Mouse (Mus musculus) ES-Bruce4 (cell line): Measurements from ENCODE around the gene Cog5. TPM values are rescaled to one million over a fixed set of nuclear protein-coding genes. Genes with fewer than 3 reads are reported as not detected.

ENCODE experiments used
- H3K27ac ChIP-seq: 2 replicates; pipeline ENCODE4 v1.5.1; 2012; ENCODE audit warnings: low read length, inconsistent platforms; ENCODE audit not compliant: insufficient read depth
- H3K27me3 ChIP-seq: 2 replicates; pipeline ENCODE4 v1.6.1; 2012; ENCODE audit warnings: mild to moderate bottlenecking, low read length, inconsistent platforms; ENCODE audit not compliant: control insufficient read depth, poor library complexity, insufficient read depth, severe bottlenecking
- H3K36me3 ChIP-seq: 2 replicates; pipeline ENCODE4 v1.6.1; 2012; ENCODE audit warnings: inconsistent platforms, mild to moderate bottlenecking, low read length, moderate library complexity; ENCODE audit not compliant: control insufficient read depth, poor library complexity, insufficient read depth, severe bottlenecking
- H3K4me1 ChIP-seq: one replicate; pipeline ENCODE4 v1.8.1; 2011; ENCODE audit warnings: low read length; ENCODE audit not compliant: control insufficient read depth, insufficient read depth
- H3K4me3 ChIP-seq: 2 replicates; pipeline ENCODE4 v1.5.1; 2011; ENCODE audit warnings: low read depth, mild to moderate bottlenecking, low read length
- H3K9ac ChIP-seq: 2 replicates; pipeline ENCODE4 v1.6.1; 2012; ENCODE audit warnings: low read depth, mild to moderate bottlenecking, inconsistent platforms; ENCODE audit not compliant: poor library complexity, severe bottlenecking
- H3K9me3 ChIP-seq: replicated peaks from 2 replicates; pipeline ENCODE4 v1.6.1; 2012; ENCODE audit warnings: mild to moderate bottlenecking, low read length, inconsistent platforms; ENCODE audit not compliant: control insufficient read depth, poor library complexity, insufficient read depth, severe bottlenecking
- CTCF ChIP-seq: IDR thresholded peaks from one replicate; pipeline ENCODE4 v1.8.1; 2011; ENCODE audit warnings: low read depth, low read length
- EP300 ChIP-seq: IDR thresholded peaks from 2 replicates; pipeline ENCODE4 v1.6.1; 2011; ENCODE audit warnings: low read depth, low read length; ENCODE audit not compliant: insufficient read depth
- POLR2A ChIP-seq: IDR thresholded peaks from one replicate; pipeline ENCODE4 v1.8.1; 2011; ENCODE audit warnings: low read length; ENCODE audit not compliant: insufficient read depth
- polyA plus RNA-seq: library from polyadenylated mRNA; stranded (reverse); fragments of >200 nt; gene quantifications from 2 replicates; pipeline ENCODE4 v1.2.4, GENCODE M21; 2011; ENCODE audit warnings: low read depth; ENCODE audit not compliant: missing spikeins, insufficient read depth, insufficient read length

Gene Cog5
- polyA plus RNA-seq, 1 experiment: 50.6 TPM

GRCm38 (mm10) chr12:31895888-31896287 is 241.2 kb downstream of the Cog5 start:
- Histone ChIP-seq H3K4me3 (no peak overlapping the region), H3K9ac (no peak overlapping the region), H3K27ac (no peak overlapping the region), H3K4me1 (peaks cover 3% of the 10 kb centered on the region), H3K9me3 (no peaks in the 10 kb centered on the region), H3K36me3 (no peaks in the 10 kb centered on the region), H3K27me3 (no peaks in the 10 kb centered on the region)
- TF ChIP-seq EP300 (0 out of 2 replicates have a peak, but pooled peaks have one; percentile 19), POLR2A (no peak)

GRCm38 (mm10) chr12:31896295-31896694 is 241.6 kb downstream of the Cog5 start:
- Histone ChIP-seq H3K9ac (no peak overlapping the region), H3K36me3 (no peaks in the 10 kb centered on the region), H3K9me3 (no peaks in the 10 kb centered on the region), H3K4me1 (peaks cover 3% of the 10 kb centered on the region), H3K27me3 (no peaks in the 10 kb centered on the region), H3K4me3 (no peak overlapping the region), H3K27ac (no peak overlapping the region)
- no peak for TF ChIP-seq CTCF
- no peak for TF ChIP-seq POLR2A

GRCm38 (mm10) chr12:31896986-31897385 is 242.3 kb downstream of the Cog5 start:
- no peaks in the 10 kb centered on the region for H3K27me3 ChIP-seq
- no peak overlapping the region; the same call in 1 of the 2 replicates for H3K27ac ChIP-seq
- no peaks in the 10 kb centered on the region for H3K9me3 ChIP-seq
- H3K9ac ChIP-seq: no peak overlapping the region
- H3K4me3 ChIP-seq: no peak overlapping the region
- peaks cover 3% of the 10 kb centered on the region for H3K4me1 ChIP-seq
- H3K36me3 ChIP-seq: no peaks in the 10 kb centered on the region
- TF ChIP-seq CTCF: peak; percentile 38
- TF ChIP-seq EP300: no peak

GRCm38 (mm10) chr12:31897456-31897855 is 242.8 kb downstream of the Cog5 start:
- no peak for TF ChIP-seq EP300
- TF ChIP-seq CTCF: no peak
- no peak for TF ChIP-seq POLR2A
- H3K27ac ChIP-seq: no peak overlapping the region

GRCm38 (mm10) chr12:31900391-31900914 is 245.8 kb downstream of the Cog5 start:
- no peak for TF ChIP-seq CTCF
- no peak for TF ChIP-seq POLR2A
- no peak for TF ChIP-seq EP300
- H3K9ac ChIP-seq: no peak overlapping the region
- H3K9me3 ChIP-seq: no peaks in the 10 kb centered on the region
- no peaks in the 10 kb centered on the region for H3K36me3 ChIP-seq
- peaks cover 3% of the 10 kb centered on the region for H3K4me1 ChIP-seq
- no peaks in the 10 kb centered on the region for H3K27me3 ChIP-seq
- H3K4me3 ChIP-seq: no peak overlapping the region
- no peak overlapping the region for H3K27ac ChIP-seq

More at GRCm38 (mm10) chr12:31897456-31897855, 242.8 kb downstream of the Cog5 start:
- Histone ChIP-seq H3K9me3 (no peaks in the 10 kb centered on the region), H3K36me3 (no peaks in the 10 kb centered on the region), H3K4me1 (peaks cover 3% of the 10 kb centered on the region), H3K9ac (no peak overlapping the region), H3K4me3 (no peak overlapping the region), H3K27me3 (no peaks in the 10 kb centered on the region)

GRCm38 (mm10) chr12:31905696-31906551 is 251.3 kb downstream of the Cog5 start:
- Histone ChIP-seq H3K9me3 (no peaks in the 10 kb centered on the region), H3K36me3 (no peaks in the 10 kb centered on the region), H3K9ac (no peak overlapping the region), H3K4me1 (no peaks in the 10 kb centered on the region), H3K27me3 (no peaks in the 10 kb centered on the region), H3K4me3 (no peak overlapping the region), H3K27ac (no peak overlapping the region)
- TF ChIP-seq EP300 (no peak), CTCF (no peak), POLR2A (no peak)
